Mouse (Mus musculus) heart, embryonic 14.5 days (tissue): ENCODE data around the gene Gm28308. TPM values are rescaled to one million over a fixed set of nuclear protein-coding genes. Genes with fewer than 3 reads are reported as not detected.

Source experiments
- ATAC-seq: fragments of 200-750 bp; cut with Nextera tagmentation; 2 replicates; pipeline ENCODE4 v1.8.0; 2017; ENCODE audit warnings: low read depth, moderate TSS enrichment; ENCODE audit not compliant: insufficient number of reproducible peaks, insufficient read depth, low FRiP score
- H3K27ac ChIP-seq, 2 experiments: fragments of 200-500 bp in 1 of 2; fragments of 300-500 bp in 1 of 2; sonication (generic) in 1 of 2; replicated peaks in 1 of 2; 2 replicates each; pipeline ENCODE4 v1.5.1; 2012 to 2014; ENCODE audit warnings: low read depth in 2 of 2, low read length in 2 of 2, control low read depth in 1 of 2, mild to moderate bottlenecking in 1 of 2, mixed read lengths in 1 of 2; ENCODE audit not compliant: control insufficient read depth in 1 of 2, insufficient read depth in 1 of 2
- H3K27me3 ChIP-seq: fragments of 300-500 bp; sonication (generic); 2 replicates; pipeline ENCODE4 v1.6.1; 2014; ENCODE audit warnings: mild to moderate bottlenecking, low read length, control low read depth; ENCODE audit not compliant: control insufficient read depth, insufficient read depth
- H3K36me3 ChIP-seq: fragments of 300-500 bp; sonication (generic); 2 replicates; pipeline ENCODE4 v1.6.1; 2014; ENCODE audit warnings: mild to moderate bottlenecking, control low read depth, low read length, mixed read lengths; ENCODE audit not compliant: control insufficient read depth, insufficient read depth
- H3K4me1 ChIP-seq, 2 experiments: fragments of 200-500 bp in 1 of 2; fragments of 300-500 bp in 1 of 2; sonication (generic) in 1 of 2; 2 replicates each; pipeline ENCODE4 v1.6.1; 2012 to 2014; ENCODE audit warnings: low read length in 2 of 2, control low read depth in 1 of 2, mixed read lengths in 1 of 2; ENCODE audit not compliant: control insufficient read depth in 2 of 2, insufficient read depth in 2 of 2
- H3K4me2 ChIP-seq: fragments of 300-500 bp; sonication (generic); 2 replicates; pipeline ENCODE4 v1.6.1; 2014; ENCODE audit warnings: mild to moderate bottlenecking, low read length
- H3K4me3 ChIP-seq, 2 experiments: fragments of 200-500 bp in 1 of 2; fragments of 300-500 bp in 1 of 2; sonication (generic) in 1 of 2; 2 replicates each; pipeline ENCODE4 v1.5.1; 2012 to 2014; ENCODE audit warnings: low read length in 2 of 2, mild to moderate bottlenecking in 2 of 2, control low read depth in 1 of 2, low read depth in 1 of 2, moderate library complexity in 1 of 2; ENCODE audit not compliant: control insufficient read depth in 1 of 2, insufficient read depth in 1 of 2
- H3K9ac ChIP-seq: fragments of 300-500 bp; sonication (generic); 2 replicates; pipeline ENCODE4 v1.6.1; 2014; ENCODE audit warnings: mild to moderate bottlenecking, low read length
- H3K9me3 ChIP-seq: fragments of 300-500 bp; sonication (generic); 2 replicates; pipeline ENCODE4 v1.6.1; 2016; ENCODE audit warnings: low read length, control low read depth; ENCODE audit not compliant: control insufficient read depth
- WGBS: fragments of 180-500 bp; shearing (Covaris S2); extraction: QIAGEN DNeasy Blood & Tissue Kit; methylation state at CpG from one replicate; pipeline ENCODE4 v1.1.7; 2014; 5-methylcytosine and 5-hydroxymethylcytosine counted together
- polyA plus RNA-seq: library from polyadenylated mRNA; unstranded; fragments of >200 nt; fragmentation: Nextera tagmentation; extraction: Ambion mirVana; gene quantifications from 2 replicates; pipeline ENCODE4 v1.2.1, GENCODE M21; 2014

Gm28308 gene
- polyA plus RNA-seq, 1 experiment from 2014 or later = not detected

GRCm38 (mm10) chr6:52238155-52238545 lies 25.0 kb upstream of the Gm28308 start:
- WGBS = 5% methylated on average over 7 of the region's 7 CpGs
- H3K9ac ChIP-seq = no peak overlapping the region
- no peak overlapping the region for H3K4me3 ChIP-seq
- ATAC-seq = no peak
- no peak overlapping the region for H3K27ac ChIP-seq
- H3K4me1 ChIP-seq = peaks cover 0 to 3% of the 10 kb centered on the region in 2 experiments; a peak in 2 of 4 replicates
- peaks cover 100% of the 10 kb centered on the region for H3K27me3 ChIP-seq
- no peak overlapping the region for H3K4me2 ChIP-seq
- H3K36me3 ChIP-seq = no peaks in the 10 kb centered on the region
- H3K9me3 ChIP-seq = no peaks in the 10 kb centered on the region

- Histone ChIP-seq H3K9me3 (no peaks in the 10 kb centered on the region), H3K4me2 (no peak overlapping the region), H3K27me3 (peaks cover 100% of the 10 kb centered on the region), H3K4me3 (no peak overlapping the region), H3K9ac (no peak overlapping the region), H3K27ac (no peak overlapping the region), H3K4me1 (peaks cover 0 to 3% of the 10 kb centered on the region in 2 experiments; a peak in 2 of 4 replicates), H3K36me3 (no peaks in the 10 kb centered on the region)
- ATAC-seq = no peak
- 12% methylated on average over 10 of the region's 10 CpGs for WGBS
These were observed 24.4 kb upstream of the Gm28308 start for GRCm38 (mm10) chr6:52237346-52238154.

- Histone ChIP-seq H3K27me3 (peaks cover 100% of the 10 kb centered on the region), H3K4me1 (peaks cover 0 to 3% of the 10 kb centered on the region in 2 experiments; a peak in 2 of 4 replicates), H3K27ac (no peak overlapping the region), H3K4me2 (no peak overlapping the region), H3K9me3 (no peaks in the 10 kb centered on the region), H3K36me3 (no peaks in the 10 kb centered on the region), H3K9ac (no peak overlapping the region), H3K4me3 (no peak overlapping the region)
- no peak for ATAC-seq
- WGBS = 11% methylated on average over 3 of the region's 3 CpGs
These were observed 23.7 kb upstream of the Gm28308 start for GRCm38 (mm10) chr6:52236806-52237205.

- ATAC-seq = no peak
- H3K9me3 ChIP-seq = no peaks in the 10 kb centered on the region
- no peak overlapping the region for H3K4me3 ChIP-seq
- no peak overlapping the region for H3K9ac ChIP-seq
- no peak overlapping the region for H3K27ac ChIP-seq
- H3K27me3 ChIP-seq = peaks cover 99% of the 10 kb centered on the region
- H3K4me2 ChIP-seq = no peak overlapping the region
- H3K4me1 ChIP-seq = peaks cover 0 to 3% of the 10 kb centered on the region in 2 experiments; a peak in 2 of 4 replicates
- H3K36me3 ChIP-seq = no peaks in the 10 kb centered on the region
- 21% methylated on average over 6 of the region's 6 CpGs for WGBS
These were observed 22.7 kb upstream of the Gm28308 start for GRCm38 (mm10) chr6:52235866-52236265.

- peaks cover 0 to 3% of the 10 kb centered on the region in 2 experiments; a peak in 2 of 4 replicates for H3K4me1 ChIP-seq
- H3K4me3 ChIP-seq = no peak overlapping the region
- no peak overlapping the region for H3K27ac ChIP-seq
- 28% methylated on average over 9 of the region's 9 CpGs for WGBS
- H3K9ac ChIP-seq = no peak overlapping the region
- peaks cover 99% of the 10 kb centered on the region for H3K27me3 ChIP-seq
- ATAC-seq = no peak
- H3K9me3 ChIP-seq = no peaks in the 10 kb centered on the region
- no peak overlapping the region for H3K4me2 ChIP-seq
- no peaks in the 10 kb centered on the region for H3K36me3 ChIP-seq
These were observed 22.1 kb upstream of the Gm28308 start for GRCm38 (mm10) chr6:52235267-52235666.

- Histone ChIP-seq H3K4me1 (no peaks in the 10 kb centered on the region; a peak in 1 of 4 replicates), H3K4me3 (peak overlapping the region in 1 of 2 experiments; percentile 14; a peak in 1 of 4 replicates), H3K9me3 (no peaks in the 10 kb centered on the region), H3K27ac (no peak overlapping the region), H3K4me2 (no peak overlapping the region), H3K9ac (no peak overlapping the region), H3K27me3 (peaks cover 99% of the 10 kb centered on the region), H3K36me3 (no peaks in the 10 kb centered on the region)
- no peak for ATAC-seq
- 1% methylated on average over 67 of the region's 68 CpGs for WGBS
These were observed 21.4 kb upstream of the Gm28308 start for GRCm38 (mm10) chr6:52234428-52235140.

- Histone ChIP-seq H3K27me3 (peaks cover 99% of the 10 kb centered on the region), H3K27ac (no peak overlapping the region), H3K4me3 (peak overlapping the region in 1 of 2 experiments; percentile 14; a peak in 2 of 4 replicates), H3K9me3 (no peaks in the 10 kb centered on the region), H3K4me2 (no peak overlapping the region; the same call in 1 of the 2 replicates), H3K36me3 (no peaks in the 10 kb centered on the region), H3K4me1 (no peaks in the 10 kb centered on the region; a peak in 1 of 4 replicates), H3K9ac (no peak overlapping the region)
- whole genome bisulfite sequencing = under 1% methylated on average over 69 of the region's 70 CpGs
- ATAC-seq = no peak
These were observed 20.6 kb upstream of the Gm28308 start for GRCm38 (mm10) chr6:52233546-52234427.
